Mouse (Mus musculus) bone marrow macrophage, adult 2 months (primary cell): ENCODE results near the gene Sbds.

Source experiments
- CTCF ChIP-seq: IDR thresholded peaks from 2 replicates; pipeline ENCODE4 v1.5.1; 2012; ENCODE audit warnings: low read depth, mild to moderate bottlenecking, low read length, moderate library complexity
- POLR2A ChIP-seq: IDR thresholded peaks from 2 replicates; pipeline ENCODE4 v1.6.1; 2012; ENCODE audit warnings: mild to moderate bottlenecking, low read depth, low read length, borderline replicate concordance

DNA sequence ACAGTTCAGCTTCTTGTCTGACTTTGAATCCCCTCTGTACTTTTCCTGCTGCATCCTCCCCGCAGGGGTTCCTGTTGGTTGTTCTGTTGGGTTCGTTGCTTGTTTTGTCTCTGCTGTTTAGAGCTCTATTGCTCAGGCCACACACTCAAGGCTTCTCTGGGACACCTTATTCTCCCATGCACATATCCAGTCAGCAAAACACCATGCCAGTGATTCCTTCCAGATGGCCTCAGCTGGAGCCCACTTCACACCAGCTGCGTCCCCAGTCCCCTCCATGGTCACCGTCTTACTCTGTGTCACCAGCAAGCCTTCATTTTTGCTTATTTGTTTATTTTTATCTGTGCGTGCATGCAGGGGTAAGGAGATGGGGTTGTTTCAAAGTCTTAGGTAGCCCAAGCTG lies 38.6 kb upstream of the Sbds start:
- TF ChIP-seq CTCF = no peak
- TF ChIP-seq POLR2A = no peak
